Mouse (Mus musculus) forebrain, postnatal 0 days (tissue): Measurements from ENCODE around the gene Muc13. TPM values are rescaled to one million over a fixed set of nuclear protein-coding genes. Genes with fewer than 3 reads are reported as not detected.
A peak's percentile ranks its signal among the peaks of the same experiment; 100 is the strongest.

Source experiments
- ATAC-seq: fragments of 200-750 bp; cut with Nextera tagmentation; 2 replicates; pipeline ENCODE4 v1.8.0; 2017; ENCODE audit warnings: mild to moderate bottlenecking, moderate library complexity
- DNase-seq: peaks from one replicate; pipeline ENCODE4 v3.0.0-alpha.2; 2015
- H3K27ac ChIP-seq: fragments of 300-500 bp; sonication (generic); 2 replicates; pipeline ENCODE4 v1.5.1; 2014; ENCODE audit warnings: low read depth, mild to moderate bottlenecking, antibody characterized with exemption, low read length, moderate library complexity, mixed read lengths
- H3K27me3 ChIP-seq: fragments of 300-500 bp; sonication (generic); 2 replicates; pipeline ENCODE4 v1.6.1; 2014; ENCODE audit warnings: mild to moderate bottlenecking, low read length, mixed read lengths; ENCODE audit not compliant: insufficient read depth
- H3K36me3 ChIP-seq: fragments of 300-500 bp; sonication (generic); 2 replicates; pipeline ENCODE4 v1.6.1; 2014; ENCODE audit warnings: mild to moderate bottlenecking, moderate library complexity; ENCODE audit not compliant: insufficient read depth
- H3K4me1 ChIP-seq: fragments of 300-500 bp; sonication (generic); 2 replicates; pipeline ENCODE4 v1.6.1; 2014; ENCODE audit warnings: antibody characterized with exemption; ENCODE audit not compliant: insufficient read depth
- H3K4me2 ChIP-seq: fragments of 300-500 bp; sonication (generic); 2 replicates; pipeline ENCODE4 v1.6.1; 2014; ENCODE audit warnings: low read depth, mild to moderate bottlenecking, moderate library complexity
- H3K4me3 ChIP-seq: fragments of 300-500 bp; sonication (generic); 2 replicates; pipeline ENCODE4 v1.5.1; 2014; ENCODE audit warnings: low read depth, low read length, mixed read lengths
- H3K9ac ChIP-seq: fragments of 300-500 bp; sonication (generic); 2 replicates; pipeline ENCODE4 v1.6.1; 2014; ENCODE audit warnings: mild to moderate bottlenecking
- H3K9me3 ChIP-seq: fragments of 300-500 bp; sonication (generic); 2 replicates; pipeline ENCODE4 v1.6.1; 2016; ENCODE audit warnings: low read length
- CTCF ChIP-seq: sonication (generic); IDR thresholded peaks from 2 replicates; pipeline ENCODE4 v1.5.1; 2016; ENCODE audit warnings: antibody characterized with exemption, control low read depth, low read depth
- WGBS: fragments of 180-500 bp; shearing (Covaris S2); extraction: QIAGEN DNeasy Blood & Tissue Kit; methylation state at CpG from one replicate; pipeline ENCODE4 v1.1.7; 2014; 5-methylcytosine and 5-hydroxymethylcytosine counted together
- polyA plus RNA-seq: library from polyadenylated mRNA; unstranded; fragments of >200 nt; fragmentation: Nextera tagmentation; extraction: Ambion mirVana; gene quantifications from 2 replicates; pipeline ENCODE4 v1.2.1, GENCODE M21; 2015
- total RNA-seq: library from RNA; depleted of rRNA; stranded (reverse); fragments of >200 nt; gene quantifications from 2 replicates; pipeline ENCODE4 v1.2.3, GENCODE M21; 2014; rRNA removed

Gene Muc13
- total RNA-seq (not detected in 2 replicates), polyA plus RNA-seq (not detected in 2 replicates)

- H3K4me2 ChIP-seq = no peak within 1 kb of the TSS
- DNase-seq (no peak), ATAC-seq (no peak)
- no peak for TF ChIP-seq CTCF
- H3K27me3 ChIP-seq = no peaks in the 10 kb centered on the region
- no peak within 1 kb of the TSS for H3K4me3 ChIP-seq
- H3K4me1 ChIP-seq = no peaks in the 10 kb centered on the region
- H3K9ac ChIP-seq = no peak within 1 kb of the TSS
- WGBS = 93% methylated on average over 10 of the region's 10 CpGs
- no peaks in the 10 kb centered on the region for H3K36me3 ChIP-seq
- no peaks in the 10 kb centered on the region for H3K9me3 ChIP-seq
- H3K27ac ChIP-seq = no peak within 1 kb of the TSS
Observed at GRCm38 (mm10) chr16:33793846-33794791, at the start of gene Muc13. Gene Muc13, plus strand, starts transcription at chr16:33794037.

GRCm38 (mm10) chr16:33744622-33745419, 49.0 kb upstream of the Muc13 start:
- Histone ChIP-seq H3K9ac (no peak overlapping the region), H3K4me2 (no peak overlapping the region), H3K9me3 (no peaks in the 10 kb centered on the region), H3K27me3 (no peaks in the 10 kb centered on the region), H3K36me3 (no peaks in the 10 kb centered on the region), H3K27ac (no peak overlapping the region), H3K4me3 (no peak overlapping the region), H3K4me1 (no peaks in the 10 kb centered on the region)
- WGBS = 59% methylated on average over 7 of the region's 7 CpGs
- DNase-seq (peak; percentile 77), ATAC-seq (peak; percentile 66)
- peak; percentile 75 for TF ChIP-seq CTCF

- Histone ChIP-seq H3K4me1 (no peaks in the 10 kb centered on the region), H3K27me3 (no peaks in the 10 kb centered on the region), H3K36me3 (no peaks in the 10 kb centered on the region), H3K9me3 (no peaks in the 10 kb centered on the region), H3K9ac (no peak overlapping the region), H3K4me2 (no peak overlapping the region), H3K27ac (no peak overlapping the region), H3K4me3 (no peak overlapping the region)
- no peak for ATAC-seq
- DNase-seq = no peak
- no peak for TF ChIP-seq CTCF
- 82% methylated on average over 7 of the region's 7 CpGs for WGBS
Observed at GRCm38 (mm10) chr16:33745457-33745856, 48.4 kb upstream of the Muc13 start.

GRCm38 (mm10) chr16:33746074-33746676, 47.7 kb upstream of the Muc13 start:
- Histone ChIP-seq H3K27ac (no peak overlapping the region), H3K27me3 (no peaks in the 10 kb centered on the region), H3K4me2 (no peak overlapping the region), H3K4me3 (no peak overlapping the region), H3K9me3 (no peaks in the 10 kb centered on the region), H3K4me1 (no peaks in the 10 kb centered on the region), H3K9ac (no peak overlapping the region), H3K36me3 (no peaks in the 10 kb centered on the region)
- DNase-seq (no peak), ATAC-seq (no peak)
- 62% methylated on average over 10 of the region's 10 CpGs for WGBS
- no peak for TF ChIP-seq CTCF

- no peak overlapping the region for H3K4me3 ChIP-seq
- no peak overlapping the region for H3K27ac ChIP-seq
- ATAC-seq (no peak), DNase-seq (no peak)
- H3K9me3 ChIP-seq = no peaks in the 10 kb centered on the region
- H3K9ac ChIP-seq = no peak overlapping the region
- H3K36me3 ChIP-seq = no peaks in the 10 kb centered on the region
- no peaks in the 10 kb centered on the region for H3K27me3 ChIP-seq
- no peak overlapping the region for H3K4me2 ChIP-seq
- H3K4me1 ChIP-seq = no peaks in the 10 kb centered on the region
- no peak for TF ChIP-seq CTCF
- 63% methylated on average over 7 of the region's 7 CpGs for WGBS
Observed at GRCm38 (mm10) chr16:33747346-33747954, 46.4 kb upstream of the Muc13 start.

- H3K4me1 ChIP-seq = no peaks in the 10 kb centered on the region
- ATAC-seq = no peak
- H3K27ac ChIP-seq = no peak overlapping the region
- no peaks in the 10 kb centered on the region for H3K9me3 ChIP-seq
- no peak overlapping the region for H3K4me3 ChIP-seq
- no peak overlapping the region for H3K4me2 ChIP-seq
- H3K27me3 ChIP-seq = no peaks in the 10 kb centered on the region
- 90% methylated on average over 2 of the region's 2 CpGs for WGBS
- DNase-seq = no peak
- no peak for TF ChIP-seq CTCF
- H3K36me3 ChIP-seq = no peaks in the 10 kb centered on the region
- no peak overlapping the region for H3K9ac ChIP-seq
Observed at GRCm38 (mm10) chr16:33747994-33748393, 45.8 kb upstream of the Muc13 start.
